Mouse (Mus musculus) cerebellum, postnatal 4 days (tissue): ENCODE data around the gene Bace1.

Experiments
- DNase-seq, 2 experiments: peaks; one replicate each; pipeline ENCODE4 v3.0.0; 2022; ENCODE audit warnings: low spot score in 2 of 2, mixed read lengths in 1 of 2

Gene Bace1

DNA sequence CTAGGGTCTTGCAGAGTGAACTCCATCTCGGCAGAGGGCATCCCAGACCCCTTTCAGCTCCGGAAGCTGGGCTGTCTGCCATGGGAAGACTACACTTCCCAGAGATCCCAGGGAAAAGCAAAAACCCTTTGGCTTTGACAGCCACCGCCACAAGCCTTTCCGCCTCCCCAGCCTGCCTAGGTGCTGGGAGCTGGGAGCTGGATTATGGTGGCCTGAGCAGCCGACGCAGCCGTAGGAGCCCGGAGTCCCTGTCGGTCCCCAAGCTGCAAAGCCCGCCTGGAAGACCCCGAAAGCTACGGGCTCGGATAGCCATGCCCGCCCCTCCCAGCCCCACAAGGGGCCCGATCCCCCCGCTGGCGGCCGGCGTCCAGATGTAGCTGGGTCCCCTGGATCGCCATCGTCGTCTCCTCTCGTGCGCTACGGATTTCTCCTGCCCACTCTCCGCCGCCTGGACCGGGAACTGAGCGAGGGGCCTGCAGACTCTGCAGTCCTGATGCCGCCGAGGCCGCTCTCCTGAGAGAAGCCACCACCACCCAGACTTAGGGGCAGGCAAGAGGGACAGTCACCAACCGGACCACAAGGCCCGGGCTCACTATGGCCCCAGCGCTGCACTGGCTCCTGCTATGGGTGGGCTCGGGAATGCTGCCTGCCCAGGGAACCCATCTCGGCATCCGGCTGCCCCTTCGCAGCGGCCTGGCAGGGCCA lies at the start of gene Bace1:
Bace1 (plus strand) TSS at position 147 of the 705 bp plus-strand sequence.
- peak; percentile 60 to 84 for DNase-seq

DNA sequence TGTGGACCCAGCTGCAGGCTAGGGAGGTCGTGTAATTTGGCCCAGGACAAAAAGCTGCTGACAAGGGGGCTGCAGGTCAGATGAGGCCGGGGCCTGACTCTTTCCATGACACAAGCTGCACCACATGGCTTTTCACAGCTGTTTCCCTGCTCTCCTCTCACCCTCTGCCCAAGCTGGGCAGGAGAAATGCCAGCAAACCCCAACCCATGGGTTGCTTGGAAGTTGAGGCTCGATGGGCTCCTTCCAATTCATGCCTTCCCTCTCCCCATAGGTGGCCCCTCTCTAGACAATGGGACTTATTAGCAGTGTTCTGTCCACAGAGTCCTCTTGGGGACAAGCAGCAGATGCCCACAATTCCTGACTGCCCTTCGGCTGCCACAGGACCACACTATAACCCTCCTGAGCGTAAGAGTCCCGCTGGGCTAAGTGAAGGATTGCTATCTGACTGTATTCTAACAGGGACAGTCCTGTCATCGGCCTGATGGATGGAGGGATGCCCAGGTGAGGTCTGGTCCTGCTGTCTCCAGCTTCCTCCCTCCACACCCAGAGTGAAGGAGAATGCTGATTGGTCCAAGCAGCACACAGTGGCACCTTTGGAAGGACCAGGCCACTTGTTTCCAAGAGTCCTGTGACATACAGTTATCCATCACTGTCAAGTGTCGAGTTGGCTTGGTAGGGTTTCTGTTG lies 46.8 kb upstream of the Bace1 start:
- no peak for DNase-seq

DNA sequence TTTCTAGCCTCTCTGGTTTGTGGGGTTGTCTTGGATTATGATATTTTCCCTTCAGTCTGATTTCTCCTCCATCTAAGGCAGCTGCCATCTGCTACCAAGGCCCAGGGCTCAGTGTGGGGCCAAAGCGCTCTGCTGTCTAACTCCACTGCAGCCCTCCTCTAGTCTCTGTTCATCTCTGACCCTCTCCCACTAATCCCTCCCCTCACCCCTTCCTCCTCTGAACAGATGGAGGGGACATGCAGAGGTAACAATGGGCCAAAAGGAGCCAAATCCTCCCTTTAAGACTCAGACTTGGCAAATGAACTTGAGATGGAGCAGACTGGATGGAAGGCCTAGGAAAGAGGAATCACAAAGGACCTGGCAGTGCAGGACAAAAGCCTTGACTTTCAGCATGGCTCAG lies 46.1 kb upstream of the Bace1 start:
- DNase-seq = no peak

DNA sequence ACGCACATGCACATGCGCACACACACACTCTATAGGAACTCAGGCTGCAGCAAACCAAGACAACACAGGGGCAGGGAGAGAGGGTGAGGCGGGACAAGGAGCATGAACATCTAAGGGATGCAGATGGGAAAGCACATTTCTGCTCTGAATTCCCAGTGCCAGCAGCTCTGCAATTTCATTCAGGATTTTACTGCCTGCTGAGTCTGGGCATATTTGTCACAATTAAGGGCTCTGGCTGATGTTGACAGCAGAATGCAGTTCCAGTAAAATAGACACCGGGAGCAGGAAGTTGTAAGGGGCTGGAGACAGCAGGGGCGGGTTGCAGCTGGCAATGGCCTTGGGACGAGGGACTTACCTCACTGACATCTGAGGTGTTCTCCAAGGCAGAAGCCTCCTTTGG lies 44.7 kb upstream of the Bace1 start:
- DNase-seq = no peak

GRCm38 (mm10) chr9:45795722-45796121 lies 42.7 kb upstream of the Bace1 start:
- DNase-seq = no peak

GRCm38 (mm10) chr9:45797271-45797670 lies 41.1 kb upstream of the Bace1 start:
- DNase-seq = no peak

- no peak for DNase-seq
Measured at GRCm38 (mm10) chr9:45798467-45799164, 39.8 kb upstream of the Bace1 start.

DNA sequence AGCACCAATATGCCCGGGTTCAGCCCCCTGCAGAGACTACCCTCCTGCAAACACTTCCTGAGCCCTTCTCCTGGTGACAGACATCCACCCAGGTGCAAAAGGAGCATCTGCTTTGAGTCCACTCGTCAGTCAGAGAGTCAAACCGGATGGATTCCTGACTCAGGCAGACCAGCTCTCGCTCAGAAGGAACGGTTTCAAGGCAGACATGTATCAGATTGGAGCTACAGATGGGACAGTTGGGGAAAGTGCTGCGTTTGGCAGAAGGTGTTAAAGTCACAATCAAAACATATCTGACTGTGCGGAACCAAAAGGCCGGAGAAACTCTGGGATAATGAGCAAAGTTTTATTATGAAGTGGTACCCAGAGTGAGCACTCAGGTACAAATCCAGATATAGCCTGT lies 39.0 kb upstream of the Bace1 start:
- DNase-seq = no peak

GRCm38 (mm10) chr9:45803070-45803774 lies 35.2 kb upstream of the Bace1 start:
- DNase-seq = no peak

GRCm38 (mm10) chr9:45806847-45807246 lies 31.5 kb upstream of the Bace1 start:
- DNase-seq = no peak

DNA sequence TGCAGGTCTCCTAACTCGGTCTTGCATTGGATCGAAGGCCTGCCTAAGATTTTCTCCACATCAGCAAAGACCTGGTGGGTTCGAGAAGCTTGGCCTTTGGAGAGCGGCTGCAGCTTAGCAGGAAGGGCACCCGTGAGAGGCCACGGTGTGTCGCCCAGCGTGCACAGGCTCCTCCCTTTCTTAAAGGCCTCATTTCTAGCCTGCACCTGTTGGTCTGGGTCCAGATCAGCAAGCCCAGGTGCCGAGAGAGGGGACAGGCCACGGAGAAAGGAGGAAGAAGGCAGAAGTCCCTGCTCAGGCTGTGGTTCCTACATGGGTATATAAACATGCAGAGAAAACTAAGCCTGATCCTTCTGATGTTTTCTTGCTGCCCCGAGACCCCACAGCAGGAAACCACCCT lies 31.0 kb upstream of the Bace1 start:
- DNase-seq = no peak

- DNase-seq = no peak
Measured at GRCm38 (mm10) chr9:45807761-45808160, 30.6 kb upstream of the Bace1 start.

DNA sequence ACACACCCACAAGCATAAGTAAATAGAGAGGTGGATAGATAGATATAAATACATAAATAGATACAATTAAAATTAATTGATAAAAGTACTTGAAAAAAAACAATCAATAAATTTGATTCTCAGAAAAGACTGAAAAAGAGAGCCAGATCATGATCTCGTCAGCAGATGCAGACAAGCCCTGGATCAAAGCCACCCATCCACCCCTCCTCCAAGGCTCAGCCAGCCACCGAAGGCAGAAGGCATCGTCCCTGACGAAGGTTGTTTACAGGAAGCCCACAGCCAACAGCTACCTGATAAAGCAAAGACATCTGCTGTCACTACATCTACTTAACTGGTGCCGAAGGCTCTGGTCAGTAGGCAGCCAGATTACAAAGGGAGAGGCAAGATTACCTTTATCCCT lies 26.4 kb upstream of the Bace1 start:
- DNase-seq = no peak

- no peak for DNase-seq
Measured at GRCm38 (mm10) chr9:45815113-45815512, 23.3 kb upstream of the Bace1 start.

GRCm38 (mm10) chr9:45815525-45815924 lies 22.9 kb upstream of the Bace1 start:
- no peak for DNase-seq

GRCm38 (mm10) chr9:45818406-45819011 lies 19.9 kb upstream of the Bace1 start:
- no peak for DNase-seq

DNA sequence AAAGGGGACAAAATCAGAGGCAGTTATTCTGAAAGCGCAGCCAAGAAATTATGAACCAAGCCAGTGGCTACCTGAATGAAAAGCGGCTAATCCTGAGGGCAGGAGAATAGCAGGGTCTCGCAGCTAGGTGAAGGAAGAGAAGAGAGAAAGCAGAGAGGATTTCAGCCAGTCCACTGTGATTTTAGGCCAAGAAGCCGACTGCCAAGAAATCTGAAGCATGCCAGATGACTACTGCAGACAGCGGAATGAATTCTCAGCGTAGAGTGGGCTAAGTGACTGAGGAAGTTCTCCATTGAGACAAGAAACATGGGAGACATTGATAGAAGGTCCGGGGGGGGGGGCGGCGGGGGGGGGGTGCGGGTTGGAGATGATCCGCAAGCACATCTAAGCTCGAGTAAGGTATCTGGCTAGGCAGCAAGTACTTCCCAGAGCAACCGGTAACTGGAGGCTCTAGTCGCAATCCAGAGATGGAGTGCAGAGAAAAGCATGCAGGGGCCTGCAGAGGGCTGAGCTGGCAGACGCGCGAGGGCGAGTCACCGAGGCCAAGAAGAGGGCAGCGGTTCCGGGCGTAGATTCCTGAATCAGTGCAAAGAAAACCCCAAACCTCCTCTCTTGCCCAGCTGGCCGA lies 10.6 kb upstream of the Bace1 start:
- DNase-seq = peak in 1 of 2 experiments; percentile 34

DNA sequence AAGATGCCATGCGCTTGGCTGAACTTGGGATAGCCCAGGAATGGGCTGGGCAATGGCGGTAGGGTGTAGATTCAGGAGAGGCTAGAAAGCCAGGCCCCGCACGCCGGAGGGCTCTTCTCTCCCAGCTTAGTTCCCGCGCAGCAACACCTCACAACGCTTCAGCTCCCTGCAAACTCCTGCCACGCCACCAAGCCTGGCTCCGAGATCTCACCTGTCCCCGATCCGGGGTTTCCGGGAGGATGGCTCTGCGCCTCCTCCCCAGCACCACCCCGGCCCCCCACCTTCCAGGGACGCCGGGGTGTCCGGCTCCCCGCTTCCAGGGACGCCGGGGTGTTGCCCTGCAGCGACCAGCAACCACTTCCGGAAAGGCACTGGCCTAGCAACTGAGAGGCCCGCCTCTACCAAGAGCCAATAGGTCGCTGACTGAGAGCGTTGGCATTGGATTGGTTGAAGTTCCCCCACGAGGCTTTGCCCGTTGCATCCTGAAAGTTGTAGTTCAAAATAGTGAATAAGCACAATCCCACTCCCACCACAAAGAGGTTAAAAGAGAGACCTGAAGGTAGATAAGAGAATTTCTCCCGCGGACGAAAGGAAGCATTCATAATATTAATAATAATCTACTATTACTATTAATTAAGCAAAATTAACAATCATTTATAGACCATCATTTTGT lies 10.0 kb upstream of the Bace1 start, which contains the start of gene Cep164:
Cep164 (minus strand) TSS at position 401 of the 673 bp plus-strand sequence.
- DNase-seq = peak; percentile 52 to 79

DNA sequence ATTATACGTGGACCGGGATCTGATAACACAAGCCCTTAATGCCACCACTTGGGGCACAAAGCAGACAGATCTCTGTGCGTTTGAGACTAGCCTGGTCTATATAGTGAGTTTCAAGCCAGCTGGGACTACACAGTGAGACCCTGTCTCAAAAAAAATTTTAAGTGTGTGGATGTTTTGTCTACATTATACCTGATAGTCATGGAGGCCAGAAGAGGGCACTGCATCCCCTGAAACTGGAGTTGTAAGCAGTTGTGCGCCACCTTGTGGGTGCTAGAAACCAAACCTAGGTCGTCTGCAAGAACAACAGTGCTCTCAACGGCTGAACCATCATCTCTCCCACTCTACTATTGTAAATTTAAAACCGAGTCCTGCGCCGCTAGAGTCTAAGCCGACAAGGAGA lies 9.3 kb upstream of the Bace1 start:
- DNase-seq = peak; percentile 66 to 82

DNA sequence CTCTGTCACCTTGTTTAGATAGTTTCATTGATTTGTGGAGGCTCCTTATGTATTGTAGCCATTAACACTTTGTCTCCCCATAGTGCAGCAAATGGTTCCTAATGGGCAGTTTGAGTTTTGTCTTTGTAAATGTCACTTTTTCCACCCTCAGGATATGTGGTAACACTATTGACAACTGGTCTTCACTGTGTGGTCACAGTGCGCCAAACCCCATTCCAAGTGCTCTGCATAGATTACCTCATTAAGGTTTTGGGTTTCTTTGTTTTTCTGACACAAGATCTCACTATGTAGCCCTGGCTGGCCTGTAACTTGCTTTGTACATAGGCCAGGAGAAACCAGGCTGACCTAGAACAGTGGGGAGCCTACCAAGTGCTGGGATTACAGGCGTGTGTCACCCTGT lies 5.5 kb upstream of the Bace1 start:
- DNase-seq = no peak

- no peak for DNase-seq
Measured at GRCm38 (mm10) chr9:45833461-45833860, 4.9 kb upstream of the Bace1 start.
